Comparison of ENCODE assay signal across 20 mouse cellular contexts in genomic region chr1:58946718-58947117, GRCm38 (mm10). TPM values are rescaled to one million over a fixed set of nuclear protein-coding genes. Genes with fewer than 3 reads are reported as not detected.
DNase-seq lines count a peak whose midpoint lies in the region; ATAC-seq and TF ChIP-seq lines count a peak whose summit lies in the region.
"Had no signal": no experiment of that assay in that cellular context is flagged by ENCODE, and none has a peak within 500 bp of the region (broad histone marks: within the 10 kb centered on the region; RNA-seq: fewer than 3 reads in every experiment).

No protein-coding gene starts in this region.

- WGBS in heart, postnatal 0 days = 69% methylated on average over 9 of the region's 9 CpGs
- 88% methylated on average over 9 of the region's 9 CpGs for WGBS in liver, embryonic 13.5 days (ENCODE audit: insufficient replicate concordance)
- 91% methylated on average over 9 of the region's 9 CpGs for WGBS in liver, embryonic 12.5 days (ENCODE audit: insufficient replicate concordance)

- no peak overlapping the region for H3K4me3 ChIP-seq in heart, postnatal 0 days (ENCODE audit: low read depth, low read length)
- no peak overlapping the region for H3K4me3 ChIP-seq in liver, embryonic 13.5 days (replicated peaks)
- H3K4me3 ChIP-seq in liver, embryonic 12.5 days = no peak overlapping the region
- H3K4me3 ChIP-seq: embryonic facial prominence, embryonic 15.5 days; forebrain, embryonic 15.5 days; heart, embryonic 13.5 days; hindbrain, embryonic 15.5 days had no signal

- TF ChIP-seq CTCF in heart, postnatal 0 days (IDR thresholded peaks at IDR 0.05; ENCODE audit: low read depth) = no peak

- H3K9ac ChIP-seq in heart, postnatal 0 days (replicated peaks; ENCODE audit: low read depth, low read length) = no peak overlapping the region
- H3K9ac ChIP-seq in liver, embryonic 13.5 days = no peak overlapping the region
- no peak overlapping the region for H3K9ac ChIP-seq in liver, embryonic 12.5 days
- H3K9ac ChIP-seq: embryonic facial prominence, embryonic 15.5 days; forebrain, embryonic 15.5 days; heart, embryonic 13.5 days; hindbrain, embryonic 15.5 days had no signal

- intact Hi-C loops in heart, postnatal 25 days (cut with DNase I) = no loop called here

- H3K4me2 ChIP-seq in heart, postnatal 0 days (ENCODE audit: low read depth, low read length) = no peak overlapping the region
- H3K4me2 ChIP-seq in liver, embryonic 13.5 days = no peak overlapping the region
- no peak overlapping the region for H3K4me2 ChIP-seq in liver, embryonic 12.5 days
- H3K4me2 ChIP-seq: embryonic facial prominence, embryonic 15.5 days; forebrain, embryonic 15.5 days; heart, embryonic 13.5 days; hindbrain, embryonic 15.5 days had no signal

- DNase-seq in adrenal gland, postnatal 10 days = peak; percentile 0
- DNase-seq in adrenal gland, postnatal 25 days = no peak
- no peak for DNase-seq in heart, postnatal 0 days (ENCODE audit: low spot score)
- DNase-seq in heart, postnatal 25 days (ENCODE audit: low spot score) = no peak
- DNase-seq in liver, embryonic 13.5 days = no peak
- DNase-seq in cerebellum, adult 18-20 months = no peak
- DNase-seq: adrenal gland, postnatal 36 days; B cell, adult 2 months; cerebellum, adult 8-10 months; cerebellum, postnatal 14 days; embryo, embryonic 11 days; gastrocnemius, postnatal 10 days; heart, postnatal 14 days had no signal

- peaks cover 33% of the 10 kb centered on the region for H3K4me1 ChIP-seq in heart, postnatal 0 days (ENCODE audit: control insufficient read depth, insufficient read depth)
- H3K4me1 ChIP-seq in liver, embryonic 13.5 days (replicated peaks) = peaks cover 36% of the 10 kb centered on the region
- H3K4me1 ChIP-seq in liver, embryonic 12.5 days = peaks cover 42% of the 10 kb centered on the region
- H3K4me1 ChIP-seq: forebrain, embryonic 15.5 days; hindbrain, embryonic 15.5 days had no signal

- no peaks in the 10 kb centered on the region for H3K9me3 ChIP-seq in heart, postnatal 0 days (replicated peaks; ENCODE audit: control insufficient read depth, low read length)
- no peaks in the 10 kb centered on the region for H3K9me3 ChIP-seq in liver, embryonic 13.5 days (replicated peaks)
- no peaks in the 10 kb centered on the region for H3K9me3 ChIP-seq in liver, embryonic 12.5 days (replicated peaks)
- H3K9me3 ChIP-seq: embryonic facial prominence, embryonic 15.5 days; forebrain, embryonic 15.5 days; heart, embryonic 13.5 days; hindbrain, embryonic 15.5 days had no signal

- peaks cover 17% of the 10 kb centered on the region for H3K36me3 ChIP-seq in heart, postnatal 0 days (replicated peaks; ENCODE audit: control insufficient read depth, insufficient read depth, low read length)
- H3K36me3 ChIP-seq in liver, embryonic 13.5 days = peaks cover 54% of the 10 kb centered on the region
- H3K36me3 ChIP-seq in liver, embryonic 12.5 days = peaks cover 53% of the 10 kb centered on the region

- no peak for ATAC-seq in heart, postnatal 0 days (ENCODE audit: insufficient read depth, low read depth)
- peak; percentile 53; the same call in 1 of the 2 replicates for ATAC-seq in liver, embryonic 13.5 days (ENCODE audit: low read depth)
- ATAC-seq in liver, embryonic 12.5 days = no peak
- ATAC-seq: activated CD4-positive, CD25-positive, alpha-beta regulatory T cell, adult 4 months; forebrain, embryonic 15.5 days; Patski had no signal

- TF ChIP-seq EP300 in heart, postnatal 0 days (IDR thresholded peaks at IDR 0.05; ENCODE audit: low read depth) = no peak

- peak overlapping the region; percentile 70 for H3K27ac ChIP-seq in heart, postnatal 0 days (ENCODE audit: low read depth)
- no peak overlapping the region for H3K27ac ChIP-seq in liver, embryonic 13.5 days
- no peak overlapping the region for H3K27ac ChIP-seq in liver, embryonic 12.5 days
- H3K27ac ChIP-seq: embryonic facial prominence, embryonic 15.5 days; forebrain, embryonic 15.5 days; heart, embryonic 13.5 days; hindbrain, embryonic 15.5 days had no signal

- H3K27me3 ChIP-seq in heart, postnatal 0 days (ENCODE audit: control insufficient read depth, insufficient read depth, low read length) = no peaks in the 10 kb centered on the region
- no peaks in the 10 kb centered on the region for H3K27me3 ChIP-seq in liver, embryonic 13.5 days
- H3K27me3 ChIP-seq in liver, embryonic 12.5 days (replicated peaks) = no peaks in the 10 kb centered on the region
- H3K27me3 ChIP-seq: embryonic facial prominence, embryonic 15.5 days; forebrain, embryonic 15.5 days; heart, embryonic 13.5 days; hindbrain, embryonic 15.5 days; Patski had no signal

RNA-seq across cellular contexts. Expression of gene Trak2, which starts 26.5 kb away (rescaled TPM):
- 10 to 100 TPM; 38.9 to 54.9 TPM for total RNA-seq in adrenal gland, postnatal 10 days (2021)
- 49.7 and 50.2 TPM in 2 replicates for total RNA-seq in adrenal gland, postnatal 25 days (2021)
- total RNA-seq in heart, postnatal 0 days (2014; rRNA removed; ENCODE audit: low replicate concordance) = 87.2 and 117 TPM in 2 replicates
- 26.9 and 32.7 TPM in 2 replicates for polyA plus RNA-seq in heart, postnatal 0 days (2015; fragmentation: Nextera tagmentation; extraction: Ambion mirVana)
- total RNA-seq in heart, postnatal 25 days (2021) = 100 to 1,000 TPM; 185 to 192 TPM
- 41.5 and 58.7 TPM in 2 replicates for polyA plus RNA-seq in liver, embryonic 13.5 days (2015; fragmentation: Nextera tagmentation; extraction: Ambion mirVana)
- 56.5 and 59.8 TPM in 2 replicates for polyA plus RNA-seq in liver, embryonic 12.5 days (2016; fragmentation: Nextera tagmentation; extraction: Ambion mirVana)

RNA-seq across cellular contexts. Expression of gene Stradb, which starts 26.6 kb away (rescaled TPM):
- 10 to 100 TPM; 36.2 to 51.2 TPM for total RNA-seq in adrenal gland, postnatal 10 days (2021)
- total RNA-seq in adrenal gland, postnatal 25 days (2021) = 32.1 and 41.8 TPM in 2 replicates
- 9.7 and 22.7 TPM in 2 replicates for total RNA-seq in heart, postnatal 0 days (2014; rRNA removed; ENCODE audit: low replicate concordance)
- 25.1 and 27.4 TPM in 2 replicates for polyA plus RNA-seq in heart, postnatal 0 days (2015; fragmentation: Nextera tagmentation; extraction: Ambion mirVana)
- total RNA-seq in heart, postnatal 25 days (2021) = 10 to 100 TPM; 55.0 to 57.1 TPM
- 41.0 and 44.8 TPM in 2 replicates for polyA plus RNA-seq in liver, embryonic 13.5 days (2015; fragmentation: Nextera tagmentation; extraction: Ambion mirVana)
- polyA plus RNA-seq in liver, embryonic 12.5 days (2016; fragmentation: Nextera tagmentation; extraction: Ambion mirVana) = 37.5 and 38.4 TPM in 2 replicates
